Mouse (Mus musculus): ENCODE measurements around the gene Lrrn3. TPM values are rescaled to one million over a fixed set of nuclear protein-coding genes. Genes with fewer than 3 reads are reported as not detected.

Lrrn3 gene
- polyA plus RNA-seq, 1 experiment from 2014 or later = 2.8 TPM

- H3K9ac ChIP-seq (replicated peaks; ENCODE audit: low read depth) = no peak overlapping the region
- no peak for TF ChIP-seq CTCF (IDR thresholded peaks at IDR 0.05)
- no peak for TF ChIP-seq EP300 (IDR thresholded peaks at IDR 0.05)
- H3K27me3 ChIP-seq (replicated peaks; ENCODE audit: insufficient read depth, low read length) = no peaks in the 10 kb centered on the region
- H3K9me3 ChIP-seq (ENCODE audit: low read length) = no peaks in the 10 kb centered on the region
- H3K4me2 ChIP-seq (replicated peaks; ENCODE audit: low read depth, low read length) = peak overlapping the region; percentile 67
- no peak overlapping the region for H3K27ac ChIP-seq (ENCODE audit: low read length)
- ATAC-seq (no peak), DNase-seq (ENCODE audit: low spot score) (peak; percentile 15)
- H3K36me3 ChIP-seq (ENCODE audit: insufficient read depth, low read length) = no peaks in the 10 kb centered on the region
- H3K4me1 ChIP-seq (ENCODE audit: insufficient read depth, low read depth, low read length) = 0 out of 2 replicates have a peak, but pooled peaks cover 2% of the 10 kb centered on the region
- WGBS = 18% methylated on average over 16 of the region's 16 CpGs
- peak overlapping the region; percentile 38 for H3K4me3 ChIP-seq (ENCODE audit: low read depth, low read length)
These were observed 1.3 kb downstream of the Lrrn3 start for GRCm38 (mm10) chr12:41484689-41485511.

- 0 out of 2 replicates have a peak, but pooled peaks cover 2% of the 10 kb centered on the region for H3K4me1 ChIP-seq (ENCODE audit: insufficient read depth, low read depth, low read length)
- H3K9me3 ChIP-seq (ENCODE audit: low read length) = no peaks in the 10 kb centered on the region
- peak; percentile 10 for DNase-seq (ENCODE audit: low spot score)
- H3K4me3 ChIP-seq (ENCODE audit: low read depth, low read length) = peak overlapping the region; percentile 38
- no peaks in the 10 kb centered on the region for H3K27me3 ChIP-seq (replicated peaks; ENCODE audit: insufficient read depth, low read length)
- 34% methylated on average over 23 of the region's 23 CpGs for WGBS
- no peak overlapping the region for H3K27ac ChIP-seq (ENCODE audit: low read length)
- H3K4me2 ChIP-seq (replicated peaks; ENCODE audit: low read depth, low read length) = peak overlapping the region; percentile 67
- H3K36me3 ChIP-seq (ENCODE audit: insufficient read depth, low read length) = no peaks in the 10 kb centered on the region
- ATAC-seq = no peak
- TF ChIP-seq CTCF (IDR thresholded peaks at IDR 0.05) = no peak
- TF ChIP-seq EP300 (IDR thresholded peaks at IDR 0.05) = no peak
- no peak overlapping the region for H3K9ac ChIP-seq (replicated peaks; ENCODE audit: low read depth)
These were observed 2.4 kb downstream of the Lrrn3 start for GRCm38 (mm10) chr12:41483593-41484451.

- ATAC-seq (no peak), DNase-seq (ENCODE audit: low spot score) (no peak)
- TF ChIP-seq CTCF (IDR thresholded peaks at IDR 0.05) = no peak
- no peak for TF ChIP-seq EP300 (IDR thresholded peaks at IDR 0.05)
- H3K4me1 ChIP-seq (ENCODE audit: insufficient read depth, low read depth, low read length) = 0 out of 2 replicates have a peak, but pooled peaks cover 2% of the 10 kb centered on the region
- peak overlapping the region; percentile 67 for H3K4me2 ChIP-seq (replicated peaks; ENCODE audit: low read depth, low read length)
- H3K4me3 ChIP-seq (ENCODE audit: low read depth, low read length) = peak overlapping the region; percentile 38; the same call in 1 of the 2 replicates
- WGBS = 86% methylated on average over 5 of the region's 5 CpGs
- no peak overlapping the region for H3K9ac ChIP-seq (replicated peaks; ENCODE audit: low read depth)
- no peaks in the 10 kb centered on the region for H3K36me3 ChIP-seq (ENCODE audit: insufficient read depth, low read length)
- H3K9me3 ChIP-seq (ENCODE audit: low read length) = no peaks in the 10 kb centered on the region
- no peaks in the 10 kb centered on the region for H3K27me3 ChIP-seq (replicated peaks; ENCODE audit: insufficient read depth, low read length)
- H3K27ac ChIP-seq (ENCODE audit: low read length) = no peak overlapping the region
These were observed 3.1 kb downstream of the Lrrn3 start for GRCm38 (mm10) chr12:41483091-41483592.

- TF ChIP-seq CTCF (IDR thresholded peaks at IDR 0.05) = no peak
- no peak for TF ChIP-seq EP300 (IDR thresholded peaks at IDR 0.05)
- no peak overlapping the region for H3K4me3 ChIP-seq (ENCODE audit: low read depth, low read length)
- no peak overlapping the region for H3K4me2 ChIP-seq (replicated peaks; ENCODE audit: low read depth, low read length)
- ATAC-seq = no peak
- no peaks in the 10 kb centered on the region for H3K27me3 ChIP-seq (replicated peaks; ENCODE audit: insufficient read depth, low read length)
- H3K4me1 ChIP-seq (ENCODE audit: insufficient read depth, low read depth, low read length) = 0 out of 2 replicates have a peak, but pooled peaks cover 2% of the 10 kb centered on the region
- WGBS = 43% methylated on average over 2 of the region's 2 CpGs
- H3K27ac ChIP-seq (ENCODE audit: low read length) = no peak overlapping the region
- H3K36me3 ChIP-seq (ENCODE audit: insufficient read depth, low read length) = no peaks in the 10 kb centered on the region
- no peak overlapping the region for H3K9ac ChIP-seq (replicated peaks; ENCODE audit: low read depth)
- no peak for DNase-seq (ENCODE audit: low spot score)
- H3K9me3 ChIP-seq (ENCODE audit: low read length) = no peaks in the 10 kb centered on the region
These were observed 4.7 kb downstream of the Lrrn3 start for GRCm38 (mm10) chr12:41481486-41481885.

- Histone ChIP-seq H3K27me3 (replicated peaks; ENCODE audit: insufficient read depth, low read length) (no peaks in the 10 kb centered on the region), H3K9me3 (ENCODE audit: low read length) (no peaks in the 10 kb centered on the region), H3K36me3 (ENCODE audit: insufficient read depth, low read length) (no peaks in the 10 kb centered on the region), H3K4me3 (ENCODE audit: low read depth, low read length) (no peak overlapping the region), H3K4me1 (ENCODE audit: insufficient read depth, low read depth, low read length) (no peaks in the 10 kb centered on the region), H3K9ac (replicated peaks; ENCODE audit: low read depth) (no peak overlapping the region), H3K4me2 (replicated peaks; ENCODE audit: low read depth, low read length) (no peak overlapping the region), H3K27ac (ENCODE audit: low read length) (no peak overlapping the region)
- TF ChIP-seq CTCF (IDR thresholded peaks at IDR 0.05) (no peak), EP300 (IDR thresholded peaks at IDR 0.05) (no peak)
- peak; percentile 67 for DNase-seq (ENCODE audit: low spot score)
- 37% methylated on average over 6 of the region's 6 CpGs for WGBS
- ATAC-seq = peak; percentile 74
These were observed 17.0 kb downstream of the Lrrn3 start for GRCm38 (mm10) chr12:41469096-41469801.

Measured in lung, postnatal 0 days (tissue).